Mouse (Mus musculus) neural tube, embryonic 15.5 days (tissue): Measurements from ENCODE around the gene Olfr945. TPM values are rescaled to one million over a fixed set of nuclear protein-coding genes. Genes with fewer than 3 reads are reported as not detected.

Source experiments
- ATAC-seq: fragments of 200-750 bp; cut with Nextera tagmentation; 2 replicates; pipeline ENCODE4 v1.8.0; 2017; ENCODE audit warnings: mild to moderate bottlenecking, moderate TSS enrichment, moderate library complexity; ENCODE audit not compliant: low FRiP score
- H3K27ac ChIP-seq: fragments of 300-500 bp; sonication (generic); replicated peaks from 2 replicates; pipeline ENCODE4 v1.5.1; 2015; ENCODE audit warnings: mild to moderate bottlenecking, inconsistent platforms
- H3K27me3 ChIP-seq: fragments of 300-500 bp; sonication (generic); replicated peaks from 2 replicates; pipeline ENCODE4 v1.6.1; 2015; ENCODE audit warnings: inconsistent platforms
- H3K36me3 ChIP-seq: fragments of 300-500 bp; sonication (generic); 2 replicates; pipeline ENCODE4 v1.6.1; 2015; ENCODE audit warnings: inconsistent platforms
- H3K4me1 ChIP-seq: fragments of 300-500 bp; sonication (generic); 2 replicates; pipeline ENCODE4 v1.6.1; 2015; ENCODE audit warnings: inconsistent platforms
- H3K4me2 ChIP-seq: fragments of 300-500 bp; sonication (generic); 2 replicates; pipeline ENCODE4 v1.6.1; 2015; ENCODE audit warnings: inconsistent platforms, mild to moderate bottlenecking, moderate library complexity
- H3K4me3 ChIP-seq: fragments of 300-500 bp; sonication (generic); replicated peaks from 2 replicates; pipeline ENCODE4 v1.5.1; 2015; ENCODE audit warnings: mild to moderate bottlenecking, inconsistent platforms
- H3K9ac ChIP-seq: fragments of 300-500 bp; sonication (generic); replicated peaks from 2 replicates; pipeline ENCODE4 v1.6.1; 2015; ENCODE audit warnings: mild to moderate bottlenecking, inconsistent platforms
- H3K9me3 ChIP-seq: fragments of 300-500 bp; sonication (generic); replicated peaks from 2 replicates; pipeline ENCODE4 v1.6.1; 2016; ENCODE audit warnings: inconsistent platforms
- WGBS: fragments of 180-500 bp; shearing (Covaris S2); methylation state at CpG from one replicate; pipeline ENCODE4 v1.1.7; 2015; ENCODE audit warnings: mixed read lengths; 5-methylcytosine and 5-hydroxymethylcytosine counted together
- polyA plus RNA-seq: library from polyadenylated mRNA; unstranded; fragments of >200 nt; fragmentation: Nextera tagmentation; extraction: Ambion mirVana; gene quantifications from 2 replicates; pipeline ENCODE4 v1.2.1, GENCODE M21; 2015

Olfr945 gene
- not detected in 2 replicates for polyA plus RNA-seq

DNA sequence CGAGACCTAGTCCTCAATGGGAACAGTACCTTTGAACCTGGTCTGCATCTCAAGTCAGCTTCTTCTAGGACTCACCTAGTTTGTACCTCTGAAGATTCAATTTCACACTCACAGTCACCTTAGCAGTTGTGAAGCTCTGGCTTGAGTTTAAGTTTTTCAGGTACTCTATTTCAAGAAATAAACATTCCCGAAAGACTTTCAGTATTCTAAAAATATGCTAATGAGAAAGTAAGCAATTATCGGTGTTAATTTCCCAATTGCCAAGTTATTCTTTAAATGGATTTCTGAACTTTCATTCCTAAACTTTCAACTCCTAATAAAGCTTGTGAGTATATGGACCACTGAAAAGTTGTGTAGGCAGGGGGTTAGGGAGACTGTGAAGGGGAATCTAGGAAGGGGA, at the start of gene Olfr945:
TSS of gene Olfr945 (minus strand) at position 101 of the 400 bp plus-strand sequence.
- Histone ChIP-seq H3K9me3 (no peaks in the 10 kb centered on the region), H3K4me1 (no peaks in the 10 kb centered on the region), H3K4me2 (no peak within 1 kb of the TSS), H3K9ac (no peak within 1 kb of the TSS), H3K36me3 (no peaks in the 10 kb centered on the region), H3K4me3 (no peak within 1 kb of the TSS), H3K27ac (no peak within 1 kb of the TSS), H3K27me3 (no peaks in the 10 kb centered on the region)
- 95% methylated on average over 3 of the region's 3 CpGs for WGBS
- ATAC-seq = no peak

DNA sequence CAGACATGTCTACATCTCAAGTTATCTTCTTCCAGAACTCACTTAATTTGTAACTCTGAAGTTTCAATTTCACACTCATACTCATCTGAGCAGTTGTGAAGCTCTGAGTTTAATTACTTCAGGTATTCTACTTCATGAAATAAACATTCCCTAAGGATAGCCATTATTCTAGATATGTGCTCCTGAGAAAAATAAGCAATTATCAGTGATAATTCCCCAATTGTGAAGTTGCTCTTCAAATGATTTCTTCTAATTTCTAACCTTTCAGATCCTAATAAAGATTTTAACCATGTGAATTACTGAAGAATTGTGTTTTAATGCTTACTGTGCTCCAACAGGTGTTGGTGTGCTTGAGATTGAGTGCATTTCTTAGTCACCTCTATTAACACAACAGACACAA, 49.3 kb upstream of the Olfr945 start, which contains the start of gene Olfr948:
TSS of gene Olfr948 (minus strand) at position 101 of the 400 bp plus-strand sequence.
- no peaks in the 10 kb centered on the region for H3K27me3 ChIP-seq

DNA sequence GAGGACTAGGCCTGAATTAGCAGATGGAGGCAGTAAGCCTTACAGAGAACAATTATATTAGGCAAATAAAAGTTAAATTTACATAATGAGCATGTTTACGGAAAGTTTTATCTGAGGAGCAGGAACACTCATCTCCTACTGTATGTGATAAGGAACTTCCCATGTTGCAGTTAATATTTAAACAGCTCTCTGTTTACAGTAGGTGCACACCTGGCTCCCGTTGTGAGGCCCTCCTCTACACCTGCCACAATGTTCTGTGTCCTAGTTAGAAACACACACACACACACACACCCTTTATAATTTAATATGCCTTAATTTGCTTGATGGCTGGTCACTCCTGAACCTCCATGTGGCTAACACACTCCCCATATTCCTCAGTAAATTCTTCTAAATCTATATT, 10.5 kb upstream of the Olfr945 start:
- Histone ChIP-seq H3K27ac (no peak overlapping the region), H3K4me3 (no peak overlapping the region), H3K9ac (no peak overlapping the region), H3K36me3 (no peaks in the 10 kb centered on the region), H3K4me2 (no peak overlapping the region), H3K9me3 (no peaks in the 10 kb centered on the region), H3K27me3 (no peaks in the 10 kb centered on the region), H3K4me1 (no peaks in the 10 kb centered on the region)
- 78% methylated on average over 2 of the region's 2 CpGs for WGBS
- no peak for ATAC-seq

More for the DNA sequence above, 49.3 kb upstream of the Olfr945 start, which contains the start of gene Olfr948:
- no peak within 1 kb of the TSS for H3K27ac ChIP-seq
- no peaks in the 10 kb centered on the region for H3K4me1 ChIP-seq
- no peak within 1 kb of the TSS for H3K4me2 ChIP-seq
- H3K9me3 ChIP-seq = no peaks in the 10 kb centered on the region
- H3K4me3 ChIP-seq = no peak within 1 kb of the TSS
- H3K36me3 ChIP-seq = no peaks in the 10 kb centered on the region
- ATAC-seq = no peak
- H3K9ac ChIP-seq = no peak within 1 kb of the TSS

DNA sequence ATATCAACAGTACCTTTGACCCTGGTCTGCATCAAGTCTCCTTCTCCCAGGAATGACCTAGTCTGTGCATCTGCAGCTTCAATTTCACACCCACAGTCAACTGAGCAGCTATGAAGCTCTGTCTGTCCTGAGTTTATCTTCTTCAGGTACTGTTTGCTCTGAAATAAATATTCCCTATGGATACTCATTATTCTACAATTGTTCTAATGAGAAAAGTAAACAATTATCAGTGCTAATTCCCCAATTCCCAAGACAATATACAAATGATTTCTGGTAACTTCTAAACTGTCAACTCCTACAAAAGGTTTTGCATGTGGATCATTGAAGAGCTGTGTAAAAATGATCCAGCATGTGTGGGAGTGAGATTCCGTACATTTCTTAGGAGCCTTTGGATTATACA, 26.7 kb downstream of the Olfr945 start, which contains the start of gene Olfr1537:
TSS of gene Olfr1537 (minus strand) at position 101 of the 400 bp plus-strand sequence.
- Histone ChIP-seq H3K9me3 (no peaks in the 10 kb centered on the region), H3K27me3 (no peaks in the 10 kb centered on the region), H3K4me1 (no peaks in the 10 kb centered on the region), H3K36me3 (no peaks in the 10 kb centered on the region), H3K9ac (no peak within 1 kb of the TSS), H3K4me2 (no peak within 1 kb of the TSS), H3K27ac (no peak within 1 kb of the TSS), H3K4me3 (no peak within 1 kb of the TSS)
- 88% methylated on average over 1 of the region's 1 CpGs for WGBS
- no peak for ATAC-seq

Other genes starting within 250 kb of the Olfr945 start
- not detected in 2 replicates for gene Olfr937, start 211.9 kb downstream of the Olfr945 start, polyA plus RNA-seq
- not detected in 2 replicates for gene Olfr938, start 197.9 kb downstream of the Olfr945 start, polyA plus RNA-seq
- not detected in 2 replicates for gene Olfr27, start 148.7 kb downstream of the Olfr945 start, polyA plus RNA-seq
- not detected in 2 replicates for gene Olfr943, start 110.5 kb downstream of the Olfr945 start, polyA plus RNA-seq
- gene Olfr944, start 74.9 kb downstream of the Olfr945 start, polyA plus RNA-seq = not detected in 2 replicates
- gene Olfr1537, start 26.8 kb downstream of the Olfr945 start, polyA plus RNA-seq = not detected in 2 replicates
- gene Olfr948, start 49.2 kb upstream of the Olfr945 start, polyA plus RNA-seq = not detected in 2 replicates
- gene Olfr951, start 110.6 kb upstream of the Olfr945 start, polyA plus RNA-seq = not detected in 2 replicates
- not detected in 2 replicates for gene Olfr952, start 150.3 kb upstream of the Olfr945 start, polyA plus RNA-seq
- gene Olfr954, start 179.9 kb upstream of the Olfr945 start, polyA plus RNA-seq = not detected in 2 replicates
- not detected in 2 replicates for gene Olfr955, start 195.1 kb upstream of the Olfr945 start, polyA plus RNA-seq
- gene Olfr44, start 217.2 kb upstream of the Olfr945 start, polyA plus RNA-seq = not detected in 2 replicates
- gene Olfr957, start 239.0 kb upstream of the Olfr945 start, polyA plus RNA-seq = not detected in 2 replicates